Mouse (Mus musculus) MN1 (cell line): ENCODE data around the gene Cstf1.

Source experiments
- DNase-seq: peaks from one replicate; pipeline ENCODE4 v3.0.0-alpha.2; 2016; ENCODE audit warnings: low spot score

The Cstf1 gene

GRCm38 (mm10) chr2:172370411-172371223 lies at the start of gene Cstf1, which contains the start of gene Aurka:
Cstf1 (plus strand) TSS chr2:172370681.
Aurka (minus strand) TSS chr2:172370535.
- peak; percentile 97 for DNase-seq

DNA sequence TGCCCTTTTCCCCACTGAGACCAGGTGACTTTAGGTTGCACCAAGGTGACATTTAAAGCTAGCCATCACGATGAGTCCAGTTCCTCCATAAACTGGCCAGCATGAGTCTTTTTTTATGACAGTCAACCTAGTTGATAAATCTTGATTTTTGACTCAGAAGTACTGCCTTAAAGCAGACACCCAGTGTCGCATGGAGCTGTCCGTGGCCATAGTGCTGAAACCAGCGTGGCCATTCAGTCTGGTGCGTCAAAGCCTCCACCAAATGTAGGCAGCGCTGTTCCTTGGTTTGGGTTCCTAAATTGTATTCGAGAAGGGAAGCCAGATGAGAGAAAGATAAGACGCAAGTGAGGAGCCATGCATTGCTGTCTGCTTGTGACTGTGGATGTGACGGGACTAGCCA lies 49.6 kb upstream of the Cstf1 start:
- DNase-seq = no peak

DNA sequence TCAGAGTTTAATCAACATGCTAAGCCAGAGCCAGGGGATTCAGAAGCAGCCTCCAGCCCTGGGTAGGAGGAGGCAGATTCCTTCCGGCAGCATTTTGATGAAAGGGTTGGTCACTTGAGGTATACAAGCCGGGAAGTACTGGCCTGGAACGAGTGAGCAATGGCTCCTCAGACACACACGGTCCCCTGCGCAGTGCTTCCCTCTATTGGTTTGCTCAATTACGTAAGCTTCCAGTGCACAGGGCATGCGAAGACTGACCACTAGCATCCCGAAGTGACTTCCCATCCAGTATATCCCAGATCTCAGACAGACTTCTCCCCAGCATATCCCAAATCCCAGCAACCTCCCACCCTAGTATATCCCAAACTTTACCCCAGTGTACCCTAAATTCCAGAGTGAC lies 42.2 kb upstream of the Cstf1 start:
- DNase-seq = no peak

GRCm38 (mm10) chr2:172329179-172329578 lies 41.3 kb upstream of the Cstf1 start:
- DNase-seq = peak; percentile 83

DNA sequence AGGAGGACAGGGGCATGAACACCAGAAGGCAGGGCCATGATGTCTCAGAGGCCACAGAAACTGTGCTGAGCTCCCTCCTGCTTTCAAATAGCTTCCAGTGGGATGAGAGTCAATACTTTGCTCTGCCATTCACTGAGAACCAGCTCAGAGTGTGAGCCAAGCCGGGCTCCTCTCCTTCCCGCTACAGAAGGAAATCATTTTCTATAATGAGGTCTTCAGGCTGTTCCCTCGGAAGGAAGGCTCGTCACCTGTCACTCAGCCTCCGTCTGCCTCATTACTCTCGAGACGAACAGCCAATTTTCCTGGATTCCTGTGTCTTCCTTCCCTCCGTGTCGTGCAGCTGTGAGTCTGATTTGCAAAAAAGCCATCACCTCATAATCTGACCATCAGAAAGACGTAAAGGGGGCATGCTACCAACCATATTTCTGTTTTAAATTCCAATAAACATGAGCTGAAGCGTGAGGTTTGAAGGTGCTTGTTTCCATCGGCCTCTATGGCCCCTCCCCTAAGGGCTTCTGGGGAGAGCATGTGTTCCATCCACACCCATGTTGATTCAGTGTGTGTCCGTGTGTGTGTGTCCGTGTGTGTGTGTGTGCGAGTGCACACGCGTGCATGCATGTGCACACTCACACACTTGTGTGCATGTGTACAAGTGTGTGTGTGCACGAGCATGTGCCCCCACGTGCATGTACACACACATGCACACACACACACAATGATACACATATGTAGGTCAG lies 32.1 kb upstream of the Cstf1 start:
- DNase-seq = no peak

- no peak for DNase-seq
These were observed 29.5 kb upstream of the Cstf1 start for GRCm38 (mm10) chr2:172340936-172341335.

GRCm38 (mm10) chr2:172341606-172342005 lies 28.9 kb upstream of the Cstf1 start:
- no peak for DNase-seq

- no peak for DNase-seq
These were observed 26.7 kb upstream of the Cstf1 start for GRCm38 (mm10) chr2:172343751-172344150.

GRCm38 (mm10) chr2:172344669-172345068 lies 25.8 kb upstream of the Cstf1 start:
- DNase-seq = no peak

DNA sequence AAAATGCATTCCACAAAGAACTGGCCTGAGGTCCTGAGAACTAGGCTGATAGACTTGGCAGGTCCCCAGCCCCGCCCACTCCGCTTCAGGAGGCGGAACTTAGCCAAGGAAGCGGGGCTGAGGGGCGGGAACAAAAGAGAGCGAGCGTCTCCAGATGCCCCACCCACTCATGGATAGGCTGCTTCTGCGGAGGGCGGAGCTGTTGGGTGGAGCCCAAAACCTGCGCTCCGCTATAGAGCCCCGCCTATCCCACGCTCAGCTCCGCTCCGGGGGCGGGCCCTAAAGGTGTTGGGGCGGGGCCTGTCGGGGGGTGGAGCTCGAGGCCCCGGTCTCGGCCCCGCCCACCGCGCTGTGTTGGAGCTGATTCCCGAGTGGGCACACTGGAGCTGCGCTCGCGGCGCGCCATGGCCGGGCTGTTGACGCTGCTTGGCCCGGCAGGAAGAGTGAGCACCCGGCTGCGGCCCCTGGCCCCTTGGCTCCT lies 25.2 kb upstream of the Cstf1 start, which contains the start of gene Fam210b:
Gene Fam210b (plus strand): TSS at position 308 of the 481 bp plus-strand sequence.
- peak; percentile 97 for DNase-seq

DNA sequence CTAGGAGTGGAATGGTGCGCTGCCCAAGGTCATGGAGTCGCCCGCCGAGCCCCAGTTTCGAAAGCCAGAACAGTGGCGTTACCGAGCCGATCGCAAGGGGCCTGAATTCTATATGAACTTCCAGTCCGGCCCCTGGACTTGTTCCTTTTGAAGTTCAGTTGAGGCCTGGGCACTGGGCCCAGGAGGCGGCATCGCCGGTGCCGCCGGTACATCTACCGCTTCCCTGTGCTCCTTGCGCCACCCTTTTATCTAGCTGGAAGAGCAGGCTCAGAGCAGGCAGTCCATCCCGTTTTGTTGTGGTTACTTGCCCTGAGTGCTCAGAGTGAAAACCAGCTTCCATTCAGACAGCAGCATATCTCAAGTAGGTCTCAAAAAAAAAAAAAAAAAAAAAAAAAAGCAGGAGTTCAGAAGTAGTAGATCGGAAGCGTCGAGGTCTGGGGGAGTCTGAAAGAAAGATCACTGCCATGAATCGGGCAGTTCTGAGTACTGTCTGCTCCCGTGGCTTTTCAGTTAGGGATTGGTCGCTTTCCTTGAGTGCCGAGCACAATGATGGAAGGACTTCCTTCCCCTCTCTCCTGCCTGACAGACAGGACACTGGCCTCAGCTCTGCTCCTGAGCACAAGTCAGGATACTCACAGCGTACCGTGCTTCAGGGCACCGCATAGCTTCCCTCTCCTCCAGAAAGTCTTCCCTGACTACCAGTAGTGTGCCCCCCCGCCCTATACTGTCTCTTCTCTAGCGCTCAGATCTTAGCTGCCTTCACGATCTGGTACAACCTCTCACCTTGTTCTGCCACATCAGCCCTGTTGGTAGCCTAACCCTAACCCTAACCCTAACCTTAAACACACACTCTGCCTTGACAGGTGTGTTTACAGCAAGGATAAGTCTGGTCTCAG lies 24.2 kb upstream of the Cstf1 start:
- DNase-seq = peak; percentile 75

DNA sequence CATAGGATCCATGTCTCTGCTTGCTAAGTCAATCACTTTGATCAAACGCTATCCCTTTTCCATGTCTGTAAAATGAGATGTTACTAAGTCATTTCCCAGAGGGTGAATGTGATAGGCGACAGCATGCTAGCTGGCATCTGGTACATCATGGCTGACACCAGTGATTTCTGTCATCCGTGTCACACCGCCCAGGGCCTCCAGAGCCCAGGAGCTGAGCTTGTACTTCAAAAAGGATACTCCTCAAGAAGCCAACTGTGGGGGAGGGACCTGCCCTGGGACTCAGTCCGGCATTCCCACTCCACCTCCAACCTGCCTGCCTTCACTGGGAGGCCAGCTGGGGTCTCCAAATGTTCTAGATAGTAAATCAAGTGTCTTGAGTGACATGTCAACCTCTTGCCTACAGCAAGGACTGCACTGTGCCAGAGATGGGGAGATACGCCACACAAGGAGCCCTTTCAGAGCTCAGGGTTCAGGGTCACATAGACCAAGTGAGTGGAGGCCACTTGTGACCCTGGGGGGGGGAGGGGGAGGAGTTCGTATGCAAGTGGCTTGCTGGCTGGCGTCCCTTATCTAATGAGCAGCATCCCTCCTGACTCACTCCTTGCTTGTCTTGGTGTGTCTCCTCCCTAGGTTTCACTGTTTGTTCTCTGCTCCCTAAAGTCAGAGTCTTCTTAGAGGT lies 23.4 kb upstream of the Cstf1 start:
- DNase-seq = peak; percentile 46

DNA sequence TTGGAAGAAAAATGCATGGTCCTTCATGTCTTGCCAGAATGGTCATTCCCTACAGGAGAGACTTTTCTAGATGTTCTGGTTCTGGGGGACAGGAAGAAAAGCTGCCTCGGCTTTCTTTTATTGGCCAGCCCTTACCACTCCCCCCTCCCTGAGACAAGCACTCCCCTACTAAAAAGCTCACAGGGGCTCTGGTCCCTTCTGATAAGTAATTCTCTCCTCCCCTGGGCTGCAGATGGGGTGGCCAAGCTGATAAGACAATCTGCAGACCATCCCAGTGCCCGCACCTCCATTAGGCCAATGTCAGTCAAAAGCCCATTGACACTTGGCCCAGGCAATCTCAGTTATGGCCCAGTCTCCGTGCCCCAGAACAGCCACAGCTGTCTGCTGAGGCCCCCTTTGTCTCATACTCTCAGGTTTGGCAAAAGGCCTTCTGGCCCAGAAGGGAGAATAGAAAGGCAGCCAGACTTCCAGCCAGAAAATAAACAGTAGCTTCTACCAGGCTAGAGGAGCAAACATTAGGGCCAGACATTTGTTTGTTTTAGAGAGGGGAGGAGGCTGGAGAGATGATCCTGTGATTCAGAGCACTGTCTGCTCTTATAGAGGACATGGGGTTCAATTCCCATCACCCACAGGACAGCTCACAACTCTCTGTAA lies 22.1 kb upstream of the Cstf1 start:
- peak; percentile 19 for DNase-seq

DNA sequence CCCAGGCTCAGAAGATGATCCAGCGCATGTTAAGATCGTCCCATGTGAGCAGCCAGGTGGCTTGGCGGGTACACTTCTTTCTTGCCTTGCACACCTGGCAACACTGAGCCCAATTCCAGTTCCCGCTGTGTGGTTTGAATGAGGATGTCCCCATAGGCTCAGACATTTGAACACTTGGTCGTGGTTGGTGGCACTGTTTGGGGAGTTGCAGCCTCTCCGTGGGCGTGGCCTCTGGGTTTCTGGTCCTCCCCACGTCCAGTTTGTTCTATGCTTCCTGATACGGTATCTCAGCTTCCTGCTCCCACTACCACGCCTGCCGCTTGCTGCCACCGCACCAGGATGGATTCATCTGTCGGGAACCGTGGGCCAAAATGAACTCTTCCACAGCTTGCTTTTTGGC lies 20.7 kb upstream of the Cstf1 start:
- no peak for DNase-seq

GRCm38 (mm10) chr2:172350773-172351172 lies 19.7 kb upstream of the Cstf1 start:
- no peak for DNase-seq

GRCm38 (mm10) chr2:172353218-172353617 lies 17.3 kb upstream of the Cstf1 start:
- DNase-seq = no peak

GRCm38 (mm10) chr2:172354761-172355160 lies 15.7 kb upstream of the Cstf1 start:
- no peak for DNase-seq

GRCm38 (mm10) chr2:172355833-172356232 lies 14.6 kb upstream of the Cstf1 start:
- DNase-seq = no peak

DNA sequence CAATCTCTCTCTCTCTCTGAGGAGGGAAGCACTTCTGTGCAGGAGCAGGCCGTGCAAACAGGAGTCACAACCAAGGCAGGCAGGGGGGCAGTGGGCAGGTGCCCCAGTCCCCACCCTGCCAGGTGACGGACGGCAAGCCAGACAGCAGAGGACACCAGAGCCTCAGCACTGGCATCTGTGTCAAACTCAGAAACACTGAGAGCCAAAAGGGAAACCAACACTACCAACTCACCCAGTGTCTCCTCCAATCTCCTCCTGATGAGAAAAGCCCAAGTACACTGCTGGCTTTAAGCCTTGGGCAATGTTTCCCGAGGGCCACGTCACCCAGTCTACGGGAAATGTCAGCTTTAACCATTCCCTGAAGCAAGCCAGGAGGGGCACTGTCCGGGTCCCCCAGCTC lies 7.3 kb upstream of the Cstf1 start:
- no peak for DNase-seq

DNA sequence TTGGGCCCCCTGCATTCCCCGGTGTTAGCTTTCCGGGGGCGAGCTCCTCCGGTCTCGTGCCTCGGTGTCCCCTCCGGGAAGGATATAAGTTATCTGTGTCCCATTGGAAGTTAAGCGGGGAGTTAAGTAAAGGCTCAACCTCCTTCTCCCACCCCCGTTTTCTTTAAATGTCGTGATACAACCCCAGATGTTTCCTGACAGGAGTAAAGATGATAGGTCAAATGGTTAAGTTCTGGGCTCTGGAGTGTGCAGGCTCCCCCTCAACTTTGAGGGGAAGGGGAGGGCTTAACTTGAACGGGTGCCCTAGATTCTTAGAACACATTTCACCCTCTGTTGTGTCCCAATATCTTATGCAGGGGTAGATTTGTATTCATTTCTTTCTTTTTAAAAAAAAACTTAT lies 777 bp downstream of the Cstf1 start:
- DNase-seq = no peak

- DNase-seq = no peak
These were observed 6.1 kb downstream of the Cstf1 start for GRCm38 (mm10) chr2:172376551-172376950.
